Mouse (Mus musculus) retina, postnatal 7 days (tissue): Measurements from ENCODE around the gene Smg1.
A peak's percentile ranks its signal among the peaks of the same experiment; 100 is the strongest.

Experiments
- DNase-seq: peaks from one replicate; pipeline ENCODE4 v3.0.0-alpha.2; 2012; ENCODE audit warnings: low read depth, low spot score

Gene Smg1

DNA sequence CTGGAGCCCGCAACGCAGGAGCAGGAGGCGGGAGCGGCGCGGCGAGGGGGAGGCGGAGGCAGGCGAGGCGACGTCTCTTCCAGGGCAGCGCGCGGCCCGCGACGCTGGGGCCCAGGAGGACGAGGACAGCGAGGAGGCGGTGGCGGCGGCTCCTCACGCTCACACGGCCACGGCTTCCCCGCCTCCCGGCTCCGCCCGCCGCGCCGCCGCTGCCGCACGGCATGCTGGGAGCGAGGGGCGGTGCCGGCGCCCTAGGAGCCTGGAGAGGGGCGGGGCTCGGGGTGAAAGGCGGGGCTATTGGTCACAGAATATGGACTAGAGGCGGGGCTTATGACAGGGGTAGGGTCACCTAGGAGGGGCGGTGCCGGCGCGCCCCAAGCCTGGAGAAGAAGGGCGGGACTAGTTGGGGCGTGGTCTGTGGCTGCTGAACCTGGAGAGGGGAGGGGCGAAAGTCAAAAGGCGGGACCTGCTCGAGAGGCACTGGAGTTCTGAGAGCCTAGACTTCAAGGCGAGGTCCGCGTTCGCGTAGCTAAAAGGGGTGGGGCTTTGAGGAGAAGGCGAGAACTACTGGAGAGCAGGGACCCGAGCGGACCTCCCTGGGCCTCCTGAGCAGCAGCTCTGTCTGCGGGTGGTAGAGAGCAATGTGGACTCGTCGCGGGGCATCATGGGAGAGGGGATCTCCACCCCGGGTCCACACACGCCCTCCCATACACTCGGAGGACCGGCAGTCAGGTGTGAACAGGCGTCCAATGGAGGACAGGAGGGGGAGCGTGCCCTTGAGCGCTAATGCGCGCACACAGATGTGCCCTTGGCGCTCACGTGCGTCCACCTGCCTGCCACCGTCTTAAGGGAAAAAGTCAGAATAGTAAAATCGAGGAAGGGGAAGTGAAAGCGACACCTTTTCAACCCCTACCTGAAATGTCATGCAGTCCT, at the start of gene Smg1:
TSS of gene Smg1 (minus strand) at position 218 of the 933 bp plus-strand sequence.
- DNase-seq: peak; percentile 97

DNA sequence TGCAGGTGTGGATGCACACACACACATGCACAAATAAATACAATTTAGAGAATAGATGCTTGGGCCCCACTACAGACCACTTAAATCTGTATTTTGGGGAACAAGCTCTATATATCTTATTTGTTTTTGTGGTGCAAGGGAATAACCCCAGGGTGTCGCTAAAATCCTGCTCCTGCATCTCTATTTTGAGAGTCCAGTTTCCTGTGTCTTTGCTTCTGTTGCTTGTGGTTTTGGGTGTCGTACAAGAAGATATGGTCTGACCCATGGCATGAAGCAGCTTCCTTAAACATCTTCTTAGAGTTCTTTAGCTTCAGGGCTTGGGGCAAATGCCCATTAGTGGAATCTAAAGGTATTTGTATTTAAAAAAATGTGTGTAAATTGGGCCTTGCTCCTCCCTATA, 39.7 kb upstream of the Smg1 start:
- DNase-seq: no peak

DNA sequence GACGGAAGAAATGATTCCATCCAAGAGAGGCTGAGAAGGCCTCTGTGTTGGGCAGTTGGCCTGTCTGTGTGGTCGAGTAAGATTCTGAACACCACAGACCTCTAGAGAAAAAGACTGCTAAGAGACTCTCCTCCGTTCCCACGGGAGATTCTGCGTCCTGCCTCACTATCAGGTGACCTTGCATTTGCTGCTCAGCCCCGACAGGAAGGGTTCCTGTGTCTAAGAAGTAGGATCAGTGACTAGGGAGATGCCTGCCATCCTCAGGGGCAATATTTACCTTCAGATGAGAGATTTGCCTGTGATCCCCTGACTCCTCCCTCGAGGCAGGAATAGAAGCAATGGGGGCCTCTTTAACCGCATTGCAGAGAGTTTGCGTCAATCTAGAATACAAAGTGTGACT, 39.1 kb upstream of the Smg1 start:
- no peak for DNase-seq

DNA sequence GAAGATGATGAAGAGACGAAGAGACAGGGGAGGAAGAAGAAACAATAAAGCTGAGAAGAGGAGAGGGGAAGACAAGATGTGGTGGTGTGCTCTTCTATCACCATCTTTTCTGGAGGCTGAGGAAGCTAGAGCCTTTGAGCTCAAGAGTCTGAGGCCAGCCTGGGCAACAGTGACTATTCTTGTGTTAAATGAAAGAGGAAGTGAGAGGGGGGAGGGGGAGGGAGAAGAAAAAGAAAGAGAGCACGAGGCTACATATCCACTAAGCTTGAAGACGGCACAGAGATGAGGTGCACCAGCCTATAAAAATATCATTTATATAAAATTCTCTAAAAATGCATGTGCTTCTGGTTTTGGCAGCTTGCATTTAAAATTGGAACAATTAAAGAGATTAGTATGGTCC, 36.1 kb upstream of the Smg1 start:
- DNase-seq: no peak

DNA sequence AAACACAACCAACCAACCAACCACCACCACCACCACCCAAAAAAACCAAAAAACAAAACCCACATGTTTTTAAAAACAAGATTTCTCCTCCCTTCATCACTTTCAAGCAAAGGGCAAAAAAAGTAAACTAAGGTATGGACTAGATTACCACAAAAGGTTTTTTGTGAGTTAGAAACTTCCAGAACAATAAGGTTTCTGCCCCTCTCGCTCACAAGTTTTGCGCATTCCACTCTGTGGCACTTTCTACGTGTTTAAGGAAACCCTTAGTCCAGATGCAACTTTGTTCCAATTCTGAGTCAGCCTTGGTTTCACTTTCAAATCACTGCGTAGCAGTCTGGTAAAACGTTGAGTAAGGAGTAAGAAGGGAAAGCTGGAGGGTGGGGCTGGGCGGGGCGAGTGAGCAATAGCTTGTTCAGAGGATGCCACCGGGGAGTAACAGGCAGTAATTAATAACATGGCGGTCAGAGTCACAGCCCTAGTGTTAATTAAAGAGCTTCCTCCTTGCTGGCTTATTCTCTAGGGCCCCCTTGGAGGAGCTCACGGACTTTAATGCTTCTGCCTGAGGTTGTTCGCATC, 34.0 kb upstream of the Smg1 start:
- no peak for DNase-seq

DNA sequence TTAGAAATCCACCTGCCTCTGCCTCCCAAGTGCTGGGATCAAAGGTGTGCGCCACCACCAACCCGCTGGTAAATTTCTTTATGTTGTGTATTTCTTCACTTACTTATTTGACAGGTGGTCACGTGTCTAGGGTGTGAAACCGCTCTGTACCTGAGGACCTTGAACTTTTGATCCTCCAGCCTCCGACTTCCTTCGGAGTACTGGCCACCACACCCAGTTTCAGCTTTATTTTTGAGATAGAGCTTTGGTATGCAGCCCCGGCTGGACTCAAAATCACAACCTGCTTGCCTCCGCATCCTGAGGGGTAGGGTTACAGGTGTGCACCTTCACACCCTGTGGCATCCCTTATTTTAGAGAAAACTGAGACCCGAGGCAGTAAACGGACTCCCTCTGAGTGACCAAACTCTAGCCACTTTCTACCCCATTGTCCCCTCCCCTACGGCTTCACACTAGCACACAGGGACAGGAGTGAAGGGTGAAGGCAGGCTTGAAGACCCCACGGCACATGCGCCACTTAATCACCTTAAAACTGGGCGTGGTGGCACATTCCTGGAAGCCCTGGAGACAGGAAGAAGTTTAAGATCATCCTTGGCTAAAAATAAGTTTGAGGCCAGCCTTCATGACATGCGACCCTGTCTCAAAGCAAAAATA, 33.3 kb upstream of the Smg1 start:
- DNase-seq: no peak

DNA sequence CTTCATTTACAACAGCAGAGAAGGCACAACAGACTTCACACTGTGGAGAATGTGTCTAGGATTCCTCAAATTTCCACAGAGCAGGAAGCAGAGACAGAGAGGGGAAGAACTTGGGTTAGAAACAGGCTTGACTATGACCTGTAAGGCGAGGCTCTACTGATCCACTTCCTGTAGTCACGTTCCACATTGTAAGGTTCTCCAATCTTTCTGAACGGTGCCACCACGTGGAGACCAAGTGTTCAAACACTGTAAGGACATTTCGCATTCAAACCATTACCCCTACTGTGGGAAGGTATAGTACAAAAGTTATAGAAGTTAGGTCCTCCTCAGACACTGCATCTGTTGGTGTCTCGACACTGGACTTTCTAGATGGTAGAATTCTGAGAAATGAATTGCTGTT, 31.8 kb upstream of the Smg1 start:
- DNase-seq: no peak

DNA sequence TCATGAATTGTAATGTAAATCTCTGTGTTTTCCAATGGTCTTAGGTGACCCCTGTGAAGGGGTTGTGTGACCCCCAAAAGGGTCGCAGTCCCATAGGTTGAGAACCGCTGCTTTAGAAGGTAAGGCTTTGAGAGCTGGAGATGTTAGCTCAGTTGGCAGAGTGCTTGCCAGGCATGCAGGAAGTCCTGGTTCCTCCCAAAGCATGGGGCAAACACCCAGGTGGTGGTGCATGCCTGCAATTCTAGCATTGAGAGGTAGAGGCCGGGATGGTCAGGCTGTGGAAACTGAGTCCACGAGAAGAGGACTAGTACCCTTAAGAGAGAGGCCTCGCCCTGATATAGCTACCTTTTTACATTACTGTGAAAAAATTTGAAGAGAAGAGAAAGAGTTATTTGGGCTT, 31.4 kb upstream of the Smg1 start:
- DNase-seq: no peak

DNA sequence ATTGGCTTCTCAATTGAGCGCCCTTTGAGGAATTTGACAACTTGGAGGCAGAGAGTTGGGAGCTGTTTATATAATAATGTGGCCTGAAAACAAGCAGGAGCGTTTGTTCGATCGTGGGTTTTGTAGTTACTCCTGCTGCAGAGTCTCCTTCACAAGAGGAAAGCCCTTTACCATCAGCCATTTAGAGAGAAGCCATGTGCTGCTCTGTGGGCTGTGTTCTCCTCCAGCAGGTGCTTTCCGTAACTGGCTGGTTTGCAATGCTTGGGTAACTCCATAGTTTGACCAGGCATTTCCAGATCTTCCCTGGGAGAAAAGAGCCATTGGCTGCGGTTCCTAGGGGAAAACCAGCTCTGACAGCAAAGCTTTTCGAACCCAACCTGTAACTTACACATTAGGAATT, 30.7 kb upstream of the Smg1 start:
- no peak for DNase-seq

DNA sequence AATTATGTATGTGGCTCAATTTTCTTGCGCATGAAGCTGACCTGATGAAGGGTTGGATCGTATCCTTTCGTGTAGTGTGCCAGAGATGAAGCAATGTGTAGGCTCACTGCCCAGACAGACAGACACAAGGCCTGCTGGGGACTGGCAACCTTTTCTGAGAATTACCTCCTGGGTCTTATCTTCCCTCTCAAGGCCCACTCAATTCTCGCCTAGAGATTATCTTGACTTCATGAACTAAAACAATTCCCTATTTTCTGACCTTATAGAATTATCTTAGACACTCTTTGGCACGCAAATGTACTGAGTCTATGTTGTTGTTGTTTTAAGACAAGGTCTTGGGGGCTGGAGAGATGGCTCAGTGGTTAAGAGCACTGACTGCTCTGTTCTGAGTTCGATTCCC, 22.6 kb upstream of the Smg1 start:
- DNase-seq: no peak

DNA sequence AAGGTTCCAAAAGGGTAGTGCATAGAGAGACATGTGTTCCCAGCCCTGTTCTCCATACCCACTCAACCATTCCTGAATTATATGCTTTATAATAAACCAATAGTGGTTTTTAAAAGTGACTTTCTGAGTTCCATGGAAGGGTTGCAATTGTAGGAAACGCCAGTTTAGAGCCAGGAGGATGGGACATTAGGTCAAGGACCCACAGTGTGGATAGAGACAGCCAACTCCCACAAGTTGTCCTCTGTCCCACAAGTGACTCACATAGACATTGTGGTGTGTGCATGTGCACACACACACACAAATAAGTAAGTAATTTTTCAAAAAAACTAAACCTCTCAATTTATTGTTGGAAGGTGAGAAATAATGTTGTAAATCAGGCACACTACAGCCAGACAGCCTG, 20.1 kb upstream of the Smg1 start:
- DNase-seq: no peak

DNA sequence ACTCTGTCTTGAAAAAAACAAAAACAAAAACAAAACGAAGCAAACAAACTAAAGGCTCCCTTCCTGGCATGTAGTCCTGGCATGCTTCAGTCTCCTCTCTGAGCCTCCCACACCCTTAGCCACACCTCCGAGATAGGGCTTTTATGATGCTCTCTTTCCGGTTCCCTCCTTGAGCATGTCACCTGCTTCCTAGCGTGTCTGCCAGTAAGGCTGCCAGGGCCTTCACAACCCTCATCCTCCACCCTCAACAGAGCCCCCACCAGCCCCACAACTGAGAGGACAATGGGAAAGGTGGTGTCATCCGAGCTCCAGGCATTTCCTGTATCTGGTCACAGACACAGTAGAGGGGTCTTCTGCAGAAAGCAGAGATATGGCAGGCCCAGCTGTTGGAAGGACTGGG, 18.9 kb upstream of the Smg1 start:
- DNase-seq: no peak

DNA sequence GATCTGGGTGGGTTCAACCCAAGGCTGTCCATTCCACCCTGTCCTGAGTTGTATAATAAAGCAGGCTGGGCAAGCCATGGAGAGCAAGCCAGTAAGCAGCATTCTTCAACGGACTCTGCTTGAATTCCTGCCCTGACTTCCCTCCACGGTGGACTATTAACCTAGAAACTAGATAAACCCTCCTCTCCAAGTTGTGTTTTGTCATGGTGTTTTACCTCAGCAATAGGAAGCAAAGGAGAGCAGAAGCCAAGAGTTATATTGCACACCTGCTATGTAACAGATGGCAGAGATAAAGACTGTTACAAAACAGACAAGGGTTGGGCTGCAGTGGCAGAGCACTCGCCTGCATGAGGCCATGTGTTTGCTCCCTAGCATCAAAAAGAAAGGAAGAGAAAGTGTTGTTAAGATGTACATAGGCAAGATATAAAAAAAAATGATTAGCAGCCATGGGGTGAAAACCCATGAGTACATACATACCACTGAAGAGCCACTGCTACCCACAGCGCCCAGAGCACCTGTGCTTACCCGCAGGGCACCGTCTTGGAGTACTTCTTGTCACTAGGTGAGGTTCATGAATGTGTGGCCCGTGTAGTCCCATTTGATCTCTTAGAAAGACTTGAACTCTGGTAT, 16.3 kb upstream of the Smg1 start:
- DNase-seq: no peak

DNA sequence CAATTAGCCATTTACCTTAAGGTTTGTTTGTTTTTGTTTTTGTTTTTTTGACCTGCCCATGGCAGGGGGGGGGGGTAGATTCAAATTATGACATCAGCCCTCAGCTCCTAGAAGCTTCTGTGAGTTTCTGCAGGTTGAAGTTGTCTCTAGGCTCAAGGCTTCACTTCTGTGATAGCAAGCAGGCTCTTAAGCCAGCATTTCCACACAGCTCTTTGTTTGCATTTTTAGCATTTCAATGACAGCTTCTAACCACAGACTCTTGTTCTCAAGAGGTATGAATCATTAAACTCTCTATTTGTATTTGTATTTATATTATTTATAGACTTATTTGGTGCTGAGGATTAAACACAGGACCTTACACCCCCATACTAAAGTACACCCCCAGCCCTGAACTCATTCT, 15.0 kb upstream of the Smg1 start:
- DNase-seq: no peak

DNA sequence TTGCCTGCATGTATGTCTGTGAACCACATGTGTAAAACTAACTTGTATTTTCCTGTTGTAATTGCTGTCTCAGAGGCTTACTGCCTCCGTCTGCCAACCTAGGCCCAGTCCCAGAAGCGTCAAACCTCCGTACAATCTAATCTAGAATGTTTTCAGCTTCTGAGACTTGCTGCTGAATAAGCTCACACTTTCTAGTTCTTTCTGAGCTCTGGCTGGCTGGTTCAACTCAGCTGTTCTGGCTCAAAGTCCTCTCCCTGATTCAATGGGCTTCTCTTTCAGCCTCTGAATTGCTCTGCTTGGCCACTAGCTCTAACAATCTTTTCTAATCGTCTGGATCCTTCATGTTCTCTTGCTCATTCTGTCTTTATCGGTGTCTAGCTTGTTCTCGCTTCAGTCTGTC, 13.3 kb upstream of the Smg1 start:
- no peak for DNase-seq

DNA sequence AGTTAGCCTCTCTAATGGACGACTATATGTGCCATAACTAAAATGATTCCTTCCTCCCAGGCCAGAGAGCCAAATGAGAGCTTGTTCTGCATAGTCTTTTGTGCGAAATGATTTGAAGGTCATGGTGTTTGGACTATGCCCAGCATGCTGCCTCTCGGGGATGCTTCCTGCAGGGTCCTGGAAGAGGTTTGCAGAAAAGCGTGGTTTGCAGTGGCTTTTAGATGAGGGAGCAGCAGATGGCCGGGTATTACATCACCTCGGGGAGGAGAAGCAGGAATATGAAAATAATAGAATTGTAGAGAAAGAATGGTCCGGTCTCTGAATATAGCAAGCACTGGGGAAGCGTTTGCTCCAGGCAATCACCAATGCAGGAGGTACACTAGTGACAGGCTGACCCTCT, 11.0 kb upstream of the Smg1 start:
- DNase-seq: no peak

DNA sequence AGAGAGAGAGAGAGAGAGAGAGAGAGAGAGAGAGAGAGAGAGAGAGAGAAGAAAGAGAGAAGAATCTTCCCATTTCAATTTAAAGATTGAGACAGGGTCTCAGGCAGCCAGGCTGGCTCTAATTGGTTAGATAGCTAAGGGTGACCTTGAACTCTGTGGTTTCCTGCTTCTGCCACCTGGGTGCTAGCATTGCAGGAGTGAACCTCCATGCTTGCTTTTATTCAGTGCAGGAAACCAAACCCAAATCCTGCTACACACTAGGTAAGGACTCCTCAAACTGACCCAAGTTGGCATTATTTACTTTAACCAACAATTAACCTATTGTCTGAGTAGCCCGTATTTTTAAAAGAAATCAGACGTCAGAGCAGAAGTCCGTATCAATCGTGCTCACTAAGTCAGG, 10.5 kb upstream of the Smg1 start:
- no peak for DNase-seq

DNA sequence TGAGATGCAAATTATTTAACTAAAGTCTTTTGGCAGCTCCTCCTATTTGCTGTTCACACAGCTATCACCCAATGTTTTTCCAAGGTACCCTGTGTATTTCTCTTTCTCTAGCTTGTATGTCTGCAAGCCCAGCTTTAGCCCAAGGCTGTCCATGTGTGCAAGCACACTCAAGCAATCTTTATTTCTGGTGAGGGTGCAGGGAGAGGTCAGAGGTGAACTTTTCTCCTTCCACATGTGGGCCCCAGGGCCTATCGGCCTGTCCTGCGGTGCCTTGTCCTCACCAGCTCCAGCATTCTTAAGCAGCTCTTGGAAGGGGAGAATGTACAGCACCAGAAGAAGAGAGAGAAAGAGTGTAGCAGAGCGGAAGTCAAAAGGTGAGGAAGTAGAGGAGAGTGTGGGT, 9.5 kb upstream of the Smg1 start:
- no peak for DNase-seq

DNA sequence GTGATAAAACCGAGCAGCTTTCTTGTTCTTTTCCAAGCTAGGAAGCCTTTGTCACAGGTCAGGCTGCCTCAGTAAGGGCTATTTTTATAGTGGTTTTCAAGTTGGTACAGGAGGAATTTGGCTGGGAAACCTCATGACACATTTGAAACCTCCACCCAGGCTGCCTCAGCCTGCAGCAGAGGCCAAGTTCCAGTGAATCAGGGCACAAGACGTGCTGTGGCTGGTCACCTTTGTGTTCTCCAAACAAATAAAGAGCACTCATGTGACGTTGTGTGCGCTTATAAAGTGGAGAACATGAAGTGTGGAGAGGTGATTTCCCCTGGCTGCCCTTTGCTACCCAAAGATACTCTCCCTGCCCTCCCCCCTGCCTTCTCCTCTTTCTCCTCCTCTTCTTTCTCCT, 8.9 kb upstream of the Smg1 start:
- DNase-seq: no peak

DNA sequence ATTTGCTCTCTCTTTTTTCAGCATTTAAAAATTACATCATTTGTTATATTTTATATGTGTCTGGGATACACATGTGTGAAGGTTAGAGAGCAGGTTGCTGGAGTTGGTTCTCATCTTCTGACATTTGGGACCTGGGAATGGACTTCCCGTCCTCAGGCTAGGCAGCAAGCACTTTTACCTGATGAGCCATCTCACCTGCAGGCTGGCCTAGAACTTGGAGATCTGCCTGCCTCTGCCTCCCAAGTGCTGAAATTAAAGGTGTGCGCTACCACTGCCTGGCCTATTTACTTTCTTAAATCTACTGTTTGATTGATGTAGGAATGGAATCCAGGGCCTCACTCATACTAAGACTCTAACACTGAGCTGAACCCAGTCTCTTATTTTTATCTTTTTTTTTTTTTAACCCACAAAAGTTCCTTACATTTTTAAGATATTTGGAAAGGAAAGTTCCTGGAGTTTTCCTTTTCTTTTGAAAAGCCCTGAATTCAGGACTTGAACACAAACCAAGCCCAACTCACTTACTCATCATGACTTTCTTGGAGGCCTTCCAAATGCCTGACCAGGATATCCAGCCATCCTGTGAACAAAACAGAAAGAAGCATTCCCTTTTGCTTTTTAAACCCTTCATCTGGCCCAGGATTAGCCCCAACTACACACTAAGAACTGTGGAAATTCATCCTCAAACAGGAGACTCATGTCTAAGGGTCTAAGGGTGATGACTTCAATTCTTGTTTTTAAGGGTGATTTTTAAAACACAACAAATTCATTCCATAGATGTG, 8.1 kb upstream of the Smg1 start:
- DNase-seq: no peak

DNA sequence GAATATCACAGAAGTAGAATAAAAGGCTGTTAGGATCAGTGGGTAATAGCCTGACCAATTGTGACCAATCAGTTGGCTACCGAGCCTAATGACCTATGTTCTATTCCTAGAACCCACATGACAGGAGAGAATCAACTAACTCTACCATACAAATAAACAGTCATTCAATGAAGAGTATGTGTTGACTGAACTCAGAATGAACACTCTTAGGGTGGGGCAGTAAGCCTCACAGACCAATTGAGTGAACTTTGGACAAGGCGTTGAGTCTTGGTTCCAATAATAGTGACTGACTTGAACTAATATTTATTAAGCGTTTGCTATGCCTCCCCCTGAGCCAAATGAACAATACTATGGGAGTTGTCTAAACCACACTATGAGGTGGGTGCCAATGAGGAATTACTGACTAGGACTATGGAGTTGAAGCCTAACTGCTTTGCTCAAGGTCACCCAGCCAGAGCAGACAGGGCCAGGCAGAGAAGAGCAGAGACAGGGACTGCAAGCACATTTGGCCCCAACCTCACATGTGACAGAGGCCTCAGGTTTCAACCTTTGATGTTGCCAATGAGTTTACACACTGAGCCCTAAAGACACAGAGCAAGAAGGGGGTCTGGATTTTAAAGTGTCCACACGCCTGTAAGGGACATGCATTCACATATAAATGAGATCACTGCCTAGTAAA, 7.2 kb upstream of the Smg1 start:
- DNase-seq: no peak
